ENCODE assay signal across 9 mouse cellular contexts in the genomic region with DNA sequence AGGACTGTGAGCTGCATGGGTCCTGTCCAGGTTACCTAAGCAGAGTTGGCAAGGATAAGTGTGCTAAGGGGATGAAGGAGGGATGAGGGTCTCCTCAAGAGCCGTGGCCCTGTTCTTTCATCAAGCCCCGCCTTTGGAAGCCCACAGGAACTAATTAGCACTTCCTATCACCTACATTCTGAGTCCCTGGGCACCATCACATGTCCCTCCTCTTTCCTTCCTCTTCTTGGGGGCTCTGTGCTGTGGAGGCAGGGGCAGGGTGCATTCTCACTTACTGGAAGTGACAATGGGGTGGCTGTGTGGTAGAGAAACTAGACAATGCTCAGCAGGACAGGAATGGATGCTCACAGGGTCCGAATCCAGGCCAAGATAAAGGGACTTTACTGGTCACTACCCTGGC. TPM values are rescaled to one million over a fixed set of nuclear protein-coding genes. Genes with fewer than 3 reads are reported as not detected.
A peak's percentile ranks its signal among the peaks of the same experiment; 100 is the strongest.
DNase-seq lines count a peak whose midpoint lies in the region; ATAC-seq and TF ChIP-seq lines count a peak whose summit lies in the region.
"Had no signal": no experiment of that assay in that cellular context is flagged by ENCODE, and none has a peak within 500 bp of the region (broad histone marks: within the 10 kb centered on the region; RNA-seq: fewer than 3 reads in every experiment).

No protein-coding gene starts in this region.

- no peaks in the 10 kb centered on the region for H3K9me3 ChIP-seq in embryonic facial prominence, embryonic 12.5 days
- no peaks in the 10 kb centered on the region for H3K9me3 ChIP-seq in intestine, embryonic 14.5 days (ENCODE audit: control insufficient read depth, low read length)
- no peaks in the 10 kb centered on the region for H3K9me3 ChIP-seq in neural tube, embryonic 15.5 days (replicated peaks)

- no peaks in the 10 kb centered on the region for H3K27me3 ChIP-seq in liver, adult 2 months (ENCODE audit: control insufficient read depth, insufficient read depth, low read length)
- H3K27me3 ChIP-seq in embryonic facial prominence, embryonic 12.5 days: no peaks in the 10 kb centered on the region
- H3K27me3 ChIP-seq in intestine, embryonic 14.5 days (replicated peaks; ENCODE audit: control insufficient read depth, insufficient read depth, low read length): no peaks in the 10 kb centered on the region
- no peaks in the 10 kb centered on the region for H3K27me3 ChIP-seq in neural tube, embryonic 15.5 days (replicated peaks)

- H3K36me3 ChIP-seq in liver, adult 2 months (ENCODE audit: control insufficient read depth, insufficient read depth, low read length): no peaks in the 10 kb centered on the region
- H3K36me3 ChIP-seq in embryonic facial prominence, embryonic 12.5 days: no peaks in the 10 kb centered on the region
- H3K36me3 ChIP-seq in intestine, embryonic 14.5 days (ENCODE audit: control insufficient read depth, insufficient read depth, low read length): no peaks in the 10 kb centered on the region
- H3K36me3 ChIP-seq in neural tube, embryonic 15.5 days: no peaks in the 10 kb centered on the region

- peaks cover 13% of the 10 kb centered on the region for H3K79me2 ChIP-seq in liver, adult 2 months (ENCODE audit: control insufficient read depth, insufficient read depth, low read length)

- no peak overlapping the region for H3K4me3 ChIP-seq in liver, adult 2 months (ENCODE audit: insufficient read depth, low read depth, low read length)
- no peak overlapping the region for H3K4me3 ChIP-seq in embryonic facial prominence, embryonic 12.5 days
- no peak overlapping the region for H3K4me3 ChIP-seq in intestine, embryonic 14.5 days (ENCODE audit: low read depth, low read length)
- H3K4me3 ChIP-seq in neural tube, embryonic 15.5 days (replicated peaks): no peak overlapping the region

- peaks cover 8% of the 10 kb centered on the region for H3K4me1 ChIP-seq in liver, adult 2 months (ENCODE audit: control insufficient read depth, insufficient read depth, low read length)
- peaks cover 23% of the 10 kb centered on the region for H3K4me1 ChIP-seq in embryonic facial prominence, embryonic 12.5 days
- H3K4me1 ChIP-seq in intestine, embryonic 14.5 days (replicated peaks; ENCODE audit: control insufficient read depth, insufficient read depth, low read length): peaks cover 39% of the 10 kb centered on the region
- peaks cover 27% of the 10 kb centered on the region for H3K4me1 ChIP-seq in neural tube, embryonic 15.5 days

- TF ChIP-seq CTCF in liver, adult 2 months (IDR thresholded peaks at IDR 0.05; ENCODE audit: low read depth, low read length): no peak

- no peak overlapping the region for H3K9ac ChIP-seq in liver, adult 2 months (ENCODE audit: low read depth, low read length)
- no peak overlapping the region for H3K9ac ChIP-seq in embryonic facial prominence, embryonic 12.5 days
- no peak overlapping the region for H3K9ac ChIP-seq in intestine, embryonic 14.5 days (ENCODE audit: low read length)
- no peak overlapping the region for H3K9ac ChIP-seq in neural tube, embryonic 15.5 days (replicated peaks)

- H3K27ac ChIP-seq in liver, adult 2 months (replicated peaks; ENCODE audit: insufficient read depth, low read depth, low read length): peak overlapping the region; percentile 75
- peak overlapping the region; percentile 76 for H3K27ac ChIP-seq in embryonic facial prominence, embryonic 12.5 days
- peak overlapping the region; percentile 86 for H3K27ac ChIP-seq in intestine, embryonic 14.5 days (ENCODE audit: low read depth)
- peak overlapping the region; percentile 39; the same call in 1 of the 2 replicates for H3K27ac ChIP-seq in neural tube, embryonic 15.5 days (replicated peaks)

- no peak overlapping the region for H3K4me2 ChIP-seq in embryonic facial prominence, embryonic 12.5 days (replicated peaks)
- peak overlapping the region; percentile 7 for H3K4me2 ChIP-seq in intestine, embryonic 14.5 days (ENCODE audit: low read length)
- H3K4me2 ChIP-seq in neural tube, embryonic 15.5 days: no peak overlapping the region

- 67% methylated on average over 3 of the region's 3 CpGs for WGBS in liver, adult 2 months
- WGBS in embryonic facial prominence, embryonic 12.5 days: 35% methylated on average over 3 of the region's 3 CpGs
- WGBS in intestine, embryonic 14.5 days: 33% methylated on average over 3 of the region's 3 CpGs
- 62% methylated on average over 3 of the region's 3 CpGs for WGBS in neural tube, embryonic 15.5 days

- TF ChIP-seq POLR2A in liver, adult 2 months (IDR thresholded peaks at IDR 0.05; ENCODE audit: extremely low read depth, insufficient read depth, low read length): no peak

- ATAC-seq in embryonic facial prominence, embryonic 12.5 days (ENCODE audit: insufficient number of reproducible peaks, insufficient read depth, low FRiP score, low TSS enrichment): no peak
- ATAC-seq in intestine, embryonic 14.5 days (replicated peaks; ENCODE audit: low FRiP score, low TSS enrichment, low read depth): no peak
- ATAC-seq in neural tube, embryonic 15.5 days (ENCODE audit: low FRiP score): no peak

- DNase-seq in liver, adult 2 months (ENCODE audit: extremely low read depth, low read depth, low spot score): no peak
- DNase-seq in liver: no peak
- DNase-seq in intestine, embryonic 14.5 days (ENCODE audit: low spot score): no peak
- no peak for DNase-seq in spleen, postnatal 10 days (ENCODE audit: low spot score in 2 of 2)
- no peak for DNase-seq in natural killer cell, adult 2 months (ENCODE audit: low spot score in 2 of 2)

RNA-seq across cellular contexts. Expression of gene Gnb1, which starts 3.4 kb away (rescaled TPM):
- 26.5 and 40.1 TPM in 2 replicates for total RNA-seq in liver, adult 2 months (2014; rRNA removed)
- 140 and 143 TPM in 2 replicates for polyA plus RNA-seq in liver, adult 2 months (2012; rRNA removed)
- polyA plus RNA-seq in embryonic facial prominence, embryonic 12.5 days (2016; fragmentation: Nextera tagmentation; extraction: Ambion mirVana): 570 and 588 TPM in 2 replicates
- 503 and 504 TPM in 2 replicates for polyA plus RNA-seq in intestine, embryonic 14.5 days (2014; fragmentation: Nextera tagmentation; extraction: Ambion mirVana)
- polyA plus RNA-seq in neural tube, embryonic 15.5 days (2015; fragmentation: Nextera tagmentation; extraction: Ambion mirVana): 910 and 1,003 TPM in 2 replicates

RNA-seq across cellular contexts. Expression of gene Tmem52, which starts 18.8 kb away (rescaled TPM):
- total RNA-seq in liver, adult 2 months (2014; rRNA removed): not detected in 2 replicates
- not detected in 2 replicates for polyA plus RNA-seq in liver, adult 2 months (2012; rRNA removed)
- not detected in 2 replicates for polyA plus RNA-seq in embryonic facial prominence, embryonic 12.5 days (2016; fragmentation: Nextera tagmentation; extraction: Ambion mirVana)
- 0.40 and 0.46 TPM in 2 replicates for polyA plus RNA-seq in intestine, embryonic 14.5 days (2014; fragmentation: Nextera tagmentation; extraction: Ambion mirVana)
- 0.27 and 0.28 TPM in 2 replicates for polyA plus RNA-seq in neural tube, embryonic 15.5 days (2015; fragmentation: Nextera tagmentation; extraction: Ambion mirVana)
- polyA plus RNA-seq: erythroblast, embryonic 14.5 days; limb, embryonic 11.5 days had no signal
